Mouse (Mus musculus): ENCODE results near the gene Madcam1.
A peak's percentile ranks its signal among the peaks of the same experiment; 100 is the strongest.

Gene Madcam1

GRCm38 (mm10) chr10:79712499-79713126 lies 48.3 kb downstream of the Madcam1 start:
- peak; percentile 84 for DNase-seq (ENCODE audit: low read depth)

DNA sequence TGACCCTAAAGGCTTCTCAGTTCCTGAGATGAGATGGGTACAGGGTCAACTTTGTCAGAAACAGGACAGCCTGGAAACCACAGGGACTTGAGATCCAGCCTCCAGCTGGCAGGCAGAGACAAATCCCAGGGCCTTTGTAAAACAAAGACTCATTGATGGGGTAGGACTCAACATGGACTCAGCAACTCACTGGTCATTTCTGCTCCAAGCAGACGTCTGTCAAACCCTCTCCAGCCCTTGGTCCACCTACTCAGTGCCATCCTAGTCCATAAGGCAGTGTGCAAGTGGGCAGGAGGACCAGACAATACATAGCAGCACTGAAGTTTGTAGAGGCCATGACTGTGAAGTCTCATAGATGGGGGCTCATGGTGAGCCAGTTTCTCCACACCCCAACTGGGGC lies 48.8 kb downstream of the Madcam1 start:
- no peak for DNase-seq (ENCODE audit: low read depth)

- no peak for DNase-seq (ENCODE audit: low read depth)
Observed at GRCm38 (mm10) chr10:79714996-79715395, 50.6 kb downstream of the Madcam1 start.

GRCm38 (mm10) chr10:79716254-79716987 lies 52.1 kb downstream of the Madcam1 start, which contains the start of gene Hcn2:
TSS of gene Hcn2 (plus strand) at chr10:79716634.
- no peak for DNase-seq (ENCODE audit: low read depth)

DNA sequence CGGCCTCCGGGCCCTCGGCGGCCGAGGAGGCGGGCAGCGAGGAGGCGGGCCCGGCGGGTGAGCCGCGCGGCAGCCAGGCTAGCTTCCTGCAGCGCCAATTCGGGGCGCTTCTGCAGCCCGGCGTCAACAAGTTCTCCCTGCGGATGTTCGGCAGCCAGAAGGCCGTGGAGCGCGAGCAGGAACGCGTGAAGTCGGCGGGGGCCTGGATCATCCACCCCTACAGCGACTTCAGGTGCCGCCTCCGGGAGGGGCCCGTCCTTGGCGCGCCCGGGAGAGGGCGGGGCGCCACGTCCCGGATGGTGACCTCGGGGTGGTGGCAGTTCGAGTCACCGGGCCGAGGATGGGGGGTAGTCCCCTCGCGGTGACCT lies 52.6 kb downstream of the Madcam1 start:
- DNase-seq (ENCODE audit: low read depth) = no peak

DNA sequence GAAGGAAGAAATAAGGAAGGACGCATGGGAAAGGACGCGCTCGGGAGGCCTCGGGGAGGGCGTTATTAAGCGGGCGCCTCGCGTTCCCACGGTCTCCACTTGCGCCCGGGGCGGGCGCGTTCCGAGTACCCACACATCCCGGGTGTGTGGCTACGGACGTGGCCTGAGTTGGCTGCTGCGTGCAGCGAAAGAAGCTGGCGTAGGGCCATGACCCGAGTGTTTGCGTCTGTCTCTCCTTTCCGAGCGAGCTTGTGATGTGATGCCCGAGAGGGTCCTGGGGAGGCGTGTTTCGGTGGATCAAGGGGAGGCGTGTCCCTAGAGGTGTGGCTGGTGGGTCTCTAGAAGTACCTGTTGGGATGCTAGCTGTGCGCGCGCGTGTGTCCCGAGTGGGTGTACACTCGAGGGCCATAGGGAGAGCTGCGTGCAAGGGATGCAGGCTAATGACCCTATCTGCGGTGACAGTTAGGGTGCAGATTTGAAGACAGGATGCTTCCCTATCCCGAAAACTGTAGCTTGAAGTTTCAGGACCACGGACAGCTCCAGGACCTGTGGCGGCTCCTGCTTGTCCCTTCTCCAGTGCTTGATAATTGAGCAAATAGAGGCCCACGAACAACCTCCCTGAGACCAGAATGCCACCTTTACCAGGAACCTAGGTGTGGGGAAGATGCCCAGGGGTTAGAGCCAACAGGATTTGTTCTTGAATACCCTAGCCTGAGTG lies 53.4 kb downstream of the Madcam1 start:
- DNase-seq (ENCODE audit: low read depth) = peak; percentile 69

Measured in naive thymus-derived CD4-positive, alpha-beta T cell, adult 2 months (primary cell).